Comparison of ENCODE assay signal across 20 mouse cellular contexts in genomic region chr11:119593966-119594365, GRCm38 (mm10). TPM values are rescaled to one million over a fixed set of nuclear protein-coding genes. Genes with fewer than 3 reads are reported as not detected.
DNase-seq lines count a peak whose midpoint lies in the region; ATAC-seq lines count a peak whose summit lies in the region.
"Had no signal": no experiment of that assay in that cellular context is flagged by ENCODE, and none has a peak within 500 bp of the region (broad histone marks: within the 10 kb centered on the region; RNA-seq: fewer than 3 reads in every experiment).

No protein-coding gene starts in this region.

- peaks cover 24% of the 10 kb centered on the region; the same call in 1 of the 2 replicates for H3K27me3 ChIP-seq in limb, embryonic 13.5 days
- peaks cover 9% of the 10 kb centered on the region; the same call in 1 of the 2 replicates for H3K27me3 ChIP-seq in limb, embryonic 10.5 days (ENCODE audit: low read depth, poor library complexity, severe bottlenecking)
- H3K27me3 ChIP-seq: midbrain, embryonic 13.5 days had no signal

- H3K4me2 ChIP-seq in limb, embryonic 13.5 days (replicated peaks) = no peak overlapping the region
- H3K4me2 ChIP-seq: forebrain, embryonic 13.5 days; heart, embryonic 15.5 days; hindbrain, embryonic 13.5 days; midbrain, embryonic 13.5 days had no signal

- 20% methylated on average over 3 of the region's 3 CpGs for WGBS in limb, embryonic 13.5 days
- 26% methylated on average over 3 of the region's 3 CpGs for WGBS in limb, embryonic 10.5 days

- H3K9ac ChIP-seq in limb, embryonic 13.5 days = no peak overlapping the region
- H3K9ac ChIP-seq: forebrain, embryonic 13.5 days; heart, embryonic 15.5 days had no signal

- H3K36me3 ChIP-seq in limb, embryonic 13.5 days = no peaks in the 10 kb centered on the region
- no peaks in the 10 kb centered on the region for H3K36me3 ChIP-seq in limb, embryonic 10.5 days
- H3K36me3 ChIP-seq: heart, embryonic 15.5 days; hindbrain, embryonic 13.5 days; midbrain, embryonic 13.5 days had no signal

- H3K4me1 ChIP-seq in limb, embryonic 13.5 days = peaks cover 21% of the 10 kb centered on the region
- peaks cover 33% of the 10 kb centered on the region for H3K4me1 ChIP-seq in limb, embryonic 10.5 days

- H3K4me3 ChIP-seq in limb, embryonic 13.5 days = no peak overlapping the region
- no peak overlapping the region for H3K4me3 ChIP-seq in limb, embryonic 10.5 days
- H3K4me3 ChIP-seq: erythroblast, embryonic 14.5 days; forebrain, embryonic 13.5 days; heart, embryonic 15.5 days; hindbrain, embryonic 13.5 days; megakaryocyte, embryonic 14.5 days; midbrain, embryonic 13.5 days had no signal

- H3K27ac ChIP-seq in limb, embryonic 13.5 days = no peak overlapping the region
- no peak overlapping the region for H3K27ac ChIP-seq in limb, embryonic 10.5 days
- H3K27ac ChIP-seq: forebrain, embryonic 13.5 days; heart, embryonic 15.5 days; hindbrain, embryonic 13.5 days; midbrain, embryonic 13.5 days had no signal

- ATAC-seq in limb, embryonic 13.5 days (ENCODE audit: low FRiP score, low read depth) = 0 out of 2 replicates have a peak, but pooled peaks have one; percentile 57
- ATAC-seq: forebrain, embryonic 13.5 days; midbrain, embryonic 13.5 days had no signal

- H3K9me3 ChIP-seq in limb, embryonic 13.5 days = no peaks in the 10 kb centered on the region
- no peaks in the 10 kb centered on the region for H3K9me3 ChIP-seq in limb, embryonic 10.5 days (replicated peaks)
- H3K9me3 ChIP-seq: forebrain, embryonic 13.5 days; heart, embryonic 15.5 days; hindbrain, embryonic 13.5 days; midbrain, embryonic 13.5 days had no signal

- no peak for DNase-seq in limb, embryonic 10.5 days (ENCODE audit: low spot score)
- peak; percentile 18 for DNase-seq in thymus, postnatal 0 days (ENCODE audit: low spot score)
- no peak for DNase-seq in thymus, postnatal 10 days (ENCODE audit: low spot score in 2 of 2)
- DNase-seq in R1 (ENCODE audit: low read depth, low spot score) = peak; percentile 82
- no peak for DNase-seq in testis, postnatal 10 days (ENCODE audit: low spot score)
- no peak for DNase-seq in left cerebral cortex, adult 9 months (ENCODE audit: low spot score in 2 of 2)
- DNase-seq: adrenal gland, postnatal 25 days; cerebellum, adult 8-10 months; cerebellum, postnatal 36 days; heart, postnatal 36 days; kidney, adult 11 months; layer of hippocampus, adult 9-11 months; right cerebral cortex, postnatal 14 days had no signal

RNA-seq across cellular contexts. Expression of gene Rptor, which starts 8.7 kb away (rescaled TPM):
- 11.2 and 11.6 TPM in 2 replicates for polyA plus RNA-seq in limb, embryonic 13.5 days (2015; fragmentation: Nextera tagmentation; extraction: Ambion mirVana)
- 17.4 and 17.9 TPM in 2 replicates for polyA plus RNA-seq in limb, embryonic 10.5 days (2016; fragmentation: Nextera tagmentation; extraction: Ambion mirVana)
- polyA plus RNA-seq in thymus, postnatal 0 days (2015; fragmentation: Nextera tagmentation; extraction: Ambion mirVana) = 12.3 and 14.0 TPM in 2 replicates

RNA-seq across cellular contexts. Expression of gene Nptx1, which starts 46.4 kb away (rescaled TPM):
- polyA plus RNA-seq in limb, embryonic 13.5 days (2015; fragmentation: Nextera tagmentation; extraction: Ambion mirVana) = 2.0 and 2.2 TPM in 2 replicates
- 0.25 and 0.36 TPM in 2 replicates for polyA plus RNA-seq in limb, embryonic 10.5 days (2016; fragmentation: Nextera tagmentation; extraction: Ambion mirVana)
- polyA plus RNA-seq in thymus, postnatal 0 days (2015; fragmentation: Nextera tagmentation; extraction: Ambion mirVana) = 0.23 and 0.31 TPM in 2 replicates
- polyA plus RNA-seq: erythroblast, embryonic 14.5 days had no signal

Comparison
In these comparisons a context has a peak if more than half of its experiments do, and no peak if none do; other contexts are left out.
1. DNase-seq: peak in thymus, postnatal 0 days (single experiment) and R1 (single experiment); none in limb, embryonic 10.5 days (single experiment), thymus, postnatal 10 days (0 of 2), testis, postnatal 10 days (single experiment) and left cerebral cortex, adult 9 months (0 of 2).